Mouse (Mus musculus): ENCODE results near the gene Supt5.

GRCm38 (mm10) chr7:28376011-28376771 lies 37.6 kb upstream of the Supt5 start:
- peak; percentile 72 for TF ChIP-seq POLR2A (IDR thresholded peaks at IDR 0.05; ENCODE audit: low read depth, low read length)
- no peak for TF ChIP-seq CTCF (IDR thresholded peaks at IDR 0.05; ENCODE audit: borderline replicate concordance, insufficient read depth, low read length)

All from embryonic fibroblast, embryonic 13.5 days (primary cell).